Mouse (Mus musculus): ENCODE data around the gene Hk1.

DNA sequence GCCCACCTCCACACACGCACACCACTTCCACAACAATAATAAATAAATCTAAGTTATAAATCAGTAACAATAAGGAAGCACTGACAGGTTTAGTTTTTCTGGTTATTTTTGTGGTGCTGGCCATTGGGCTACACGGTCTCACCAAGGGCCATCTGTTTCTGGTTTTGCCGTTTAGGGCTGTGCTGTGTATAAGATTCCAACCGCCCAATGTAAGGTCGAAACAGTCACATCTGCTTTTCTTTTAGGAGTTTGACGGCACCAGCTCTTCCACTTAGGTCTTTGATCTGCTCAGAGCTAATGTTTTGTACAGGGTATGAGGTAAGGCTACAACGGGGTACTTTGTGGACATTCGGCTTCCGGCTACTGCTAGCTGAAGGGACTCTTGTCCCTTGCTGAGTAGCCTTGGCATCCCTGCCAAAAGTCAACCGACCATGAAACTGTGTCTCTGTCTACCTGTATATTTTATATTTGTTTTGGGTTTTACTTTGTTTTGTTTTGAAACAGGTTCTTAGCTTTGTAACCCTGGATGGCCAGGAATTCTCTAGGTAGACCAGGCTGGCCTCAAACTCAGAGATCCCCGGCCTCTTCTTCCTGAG lies 70.7 kb downstream of the Hk1 start:
- no peak for TF ChIP-seq POLR2A (IDR thresholded peaks at IDR 0.05; ENCODE audit: extremely low read depth, insufficient read depth, low read length)
- no peak for TF ChIP-seq CTCF (IDR thresholded peaks at IDR 0.05; ENCODE audit: low read depth, low read length)
